Mouse (Mus musculus): ENCODE data around the gene Kif2b.

The Kif2b gene

GRCm38 (mm10) chr11:91577317-91577716 lies at the start of gene Kif2b:
TSS of gene Kif2b (minus strand) at chr11:91577558.
- DNase-seq (ENCODE audit: low spot score in 2 of 2), result no peak

GRCm38 (mm10) chr11:91593088-91593487 lies 15.7 kb upstream of the Kif2b start:
- DNase-seq (ENCODE audit: low spot score in 2 of 2), result no peak

- no peak for DNase-seq (ENCODE audit: low spot score in 2 of 2)
Observed at GRCm38 (mm10) chr11:91576856-91577255, 502 bp downstream of the Kif2b start.

- no peak for DNase-seq (ENCODE audit: low spot score in 2 of 2)
Observed at GRCm38 (mm10) chr11:91575406-91575805, 2.0 kb downstream of the Kif2b start.

- no peak for DNase-seq (ENCODE audit: low spot score in 2 of 2)
Observed at GRCm38 (mm10) chr11:91574477-91574876, 2.9 kb downstream of the Kif2b start.

GRCm38 (mm10) chr11:91530737-91531136 lies 46.6 kb downstream of the Kif2b start:
- no peak for DNase-seq (ENCODE audit: low spot score in 2 of 2)

Data from frontal cortex, postnatal 10 days (tissue).